Mouse (Mus musculus): ENCODE measurements around the gene Raver1. TPM values are rescaled to one million over a fixed set of nuclear protein-coding genes. Genes with fewer than 3 reads are reported as not detected.

The Raver1 gene
- polyA plus RNA-seq, 1 experiment = 60.7 TPM

GRCm38 (mm10) chr9:21083324-21083723 lies 8.5 kb downstream of the Raver1 start:
- Histone ChIP-seq H3K27me3 (ENCODE audit: control insufficient read depth, insufficient read depth, low read length, poor library complexity, severe bottlenecking) (no peaks in the 10 kb centered on the region), H3K4me3 (ENCODE audit: low read depth, low read length) (no peak overlapping the region), H3K9me3 (replicated peaks; ENCODE audit: control insufficient read depth, insufficient read depth, low read length, poor library complexity, severe bottlenecking) (no peaks in the 10 kb centered on the region), H3K9ac (ENCODE audit: low read depth, poor library complexity, severe bottlenecking) (no peak overlapping the region), H3K27ac (ENCODE audit: insufficient read depth, low read length) (no peak overlapping the region), H3K4me1 (ENCODE audit: control insufficient read depth, insufficient read depth, low read length) (no peaks in the 10 kb centered on the region), H3K36me3 (ENCODE audit: control insufficient read depth, insufficient read depth, low read length, poor library complexity, severe bottlenecking) (peaks cover 81% of the 10 kb centered on the region)
- TF ChIP-seq POLR2A (IDR thresholded peaks at IDR 0.05; ENCODE audit: insufficient read depth, low read length) (no peak), EP300 (IDR thresholded peaks at IDR 0.05; ENCODE audit: insufficient read depth, low read depth, low read length) (no peak), CTCF (IDR thresholded peaks at IDR 0.05; ENCODE audit: low read depth, low read length) (no peak)

GRCm38 (mm10) chr9:21081127-21081526 lies 10.7 kb downstream of the Raver1 start:
- Histone ChIP-seq H3K4me1 (ENCODE audit: control insufficient read depth, insufficient read depth, low read length) (no peaks in the 10 kb centered on the region), H3K27ac (ENCODE audit: insufficient read depth, low read length) (no peak overlapping the region), H3K36me3 (ENCODE audit: control insufficient read depth, insufficient read depth, low read length, poor library complexity, severe bottlenecking) (peaks cover 80% of the 10 kb centered on the region), H3K9ac (ENCODE audit: low read depth, poor library complexity, severe bottlenecking) (no peak overlapping the region), H3K9me3 (replicated peaks; ENCODE audit: control insufficient read depth, insufficient read depth, low read length, poor library complexity, severe bottlenecking) (no peaks in the 10 kb centered on the region), H3K4me3 (ENCODE audit: low read depth, low read length) (no peak overlapping the region), H3K27me3 (ENCODE audit: control insufficient read depth, insufficient read depth, low read length, poor library complexity, severe bottlenecking) (no peaks in the 10 kb centered on the region)
- TF ChIP-seq POLR2A (IDR thresholded peaks at IDR 0.05; ENCODE audit: insufficient read depth, low read length) (no peak), CTCF (IDR thresholded peaks at IDR 0.05; ENCODE audit: low read depth, low read length) (no peak), EP300 (IDR thresholded peaks at IDR 0.05; ENCODE audit: insufficient read depth, low read depth, low read length) (no peak)

DNA sequence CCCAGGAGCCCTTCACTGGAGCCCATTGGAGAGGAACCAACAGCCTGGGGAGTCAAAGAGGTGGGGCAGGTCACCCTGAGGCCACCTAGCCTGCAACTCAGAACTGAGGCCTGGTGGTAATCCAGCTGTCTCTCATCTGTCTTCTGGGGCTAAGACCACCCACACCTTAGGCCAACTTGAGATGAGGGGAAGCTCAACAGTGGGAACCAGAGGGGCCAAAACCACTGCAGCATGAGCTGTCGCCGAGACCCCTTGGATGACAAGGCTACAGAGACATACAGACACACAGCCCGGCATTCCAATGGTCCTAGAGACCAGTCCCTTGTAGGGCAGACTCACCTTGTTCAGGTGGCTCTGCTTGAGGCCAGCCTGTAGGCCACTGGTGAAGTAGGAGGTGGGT lies 16.2 kb downstream of the Raver1 start:
- Histone ChIP-seq H3K9me3 (replicated peaks; ENCODE audit: control insufficient read depth, insufficient read depth, low read length, poor library complexity, severe bottlenecking) (no peaks in the 10 kb centered on the region), H3K4me3 (ENCODE audit: low read depth, low read length) (no peak overlapping the region), H3K36me3 (ENCODE audit: control insufficient read depth, insufficient read depth, low read length, poor library complexity, severe bottlenecking) (peaks cover 50% of the 10 kb centered on the region), H3K27me3 (ENCODE audit: control insufficient read depth, insufficient read depth, low read length, poor library complexity, severe bottlenecking) (no peaks in the 10 kb centered on the region), H3K27ac (ENCODE audit: insufficient read depth, low read length) (no peak overlapping the region), H3K4me1 (ENCODE audit: control insufficient read depth, insufficient read depth, low read length) (no peaks in the 10 kb centered on the region), H3K9ac (ENCODE audit: low read depth, poor library complexity, severe bottlenecking) (no peak overlapping the region)
- TF ChIP-seq EP300 (IDR thresholded peaks at IDR 0.05; ENCODE audit: insufficient read depth, low read depth, low read length) (no peak), CTCF (IDR thresholded peaks at IDR 0.05; ENCODE audit: low read depth, low read length) (no peak), POLR2A (IDR thresholded peaks at IDR 0.05; ENCODE audit: insufficient read depth, low read length) (no peak)

DNA sequence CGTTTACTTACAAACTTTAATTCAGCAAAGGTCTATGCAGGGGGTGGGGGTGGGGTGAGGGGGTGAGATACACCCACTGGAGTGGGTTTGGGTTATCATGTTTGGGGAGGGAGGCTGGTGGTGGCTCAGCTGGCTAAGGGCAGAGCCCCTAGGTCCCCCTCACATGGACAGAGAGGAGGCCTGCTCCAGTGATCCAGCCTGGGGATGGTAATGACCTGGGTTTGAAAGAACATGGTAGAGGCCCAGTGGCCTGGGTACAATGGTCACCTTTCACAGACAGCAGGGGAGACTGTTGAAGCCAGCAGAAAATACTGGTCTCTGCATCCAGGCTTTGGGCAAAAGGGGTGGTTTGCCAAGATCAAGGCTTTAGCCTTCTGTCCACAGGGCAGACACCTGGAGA lies 17.6 kb downstream of the Raver1 start:
- Histone ChIP-seq H3K4me3 (ENCODE audit: low read depth, low read length) (no peak overlapping the region), H3K9me3 (replicated peaks; ENCODE audit: control insufficient read depth, insufficient read depth, low read length, poor library complexity, severe bottlenecking) (no peaks in the 10 kb centered on the region), H3K9ac (ENCODE audit: low read depth, poor library complexity, severe bottlenecking) (peak overlapping the region; percentile 76; the same call in 1 of the 2 replicates), H3K27me3 (ENCODE audit: control insufficient read depth, insufficient read depth, low read length, poor library complexity, severe bottlenecking) (no peaks in the 10 kb centered on the region), H3K36me3 (ENCODE audit: control insufficient read depth, insufficient read depth, low read length, poor library complexity, severe bottlenecking) (peaks cover 37% of the 10 kb centered on the region), H3K4me1 (ENCODE audit: control insufficient read depth, insufficient read depth, low read length) (no peaks in the 10 kb centered on the region), H3K27ac (ENCODE audit: insufficient read depth, low read length) (no peak overlapping the region)
- TF ChIP-seq CTCF (IDR thresholded peaks at IDR 0.05; ENCODE audit: low read depth, low read length) (no peak), EP300 (IDR thresholded peaks at IDR 0.05; ENCODE audit: insufficient read depth, low read depth, low read length) (no peak), POLR2A (IDR thresholded peaks at IDR 0.05; ENCODE audit: insufficient read depth, low read length) (no peak)

DNA sequence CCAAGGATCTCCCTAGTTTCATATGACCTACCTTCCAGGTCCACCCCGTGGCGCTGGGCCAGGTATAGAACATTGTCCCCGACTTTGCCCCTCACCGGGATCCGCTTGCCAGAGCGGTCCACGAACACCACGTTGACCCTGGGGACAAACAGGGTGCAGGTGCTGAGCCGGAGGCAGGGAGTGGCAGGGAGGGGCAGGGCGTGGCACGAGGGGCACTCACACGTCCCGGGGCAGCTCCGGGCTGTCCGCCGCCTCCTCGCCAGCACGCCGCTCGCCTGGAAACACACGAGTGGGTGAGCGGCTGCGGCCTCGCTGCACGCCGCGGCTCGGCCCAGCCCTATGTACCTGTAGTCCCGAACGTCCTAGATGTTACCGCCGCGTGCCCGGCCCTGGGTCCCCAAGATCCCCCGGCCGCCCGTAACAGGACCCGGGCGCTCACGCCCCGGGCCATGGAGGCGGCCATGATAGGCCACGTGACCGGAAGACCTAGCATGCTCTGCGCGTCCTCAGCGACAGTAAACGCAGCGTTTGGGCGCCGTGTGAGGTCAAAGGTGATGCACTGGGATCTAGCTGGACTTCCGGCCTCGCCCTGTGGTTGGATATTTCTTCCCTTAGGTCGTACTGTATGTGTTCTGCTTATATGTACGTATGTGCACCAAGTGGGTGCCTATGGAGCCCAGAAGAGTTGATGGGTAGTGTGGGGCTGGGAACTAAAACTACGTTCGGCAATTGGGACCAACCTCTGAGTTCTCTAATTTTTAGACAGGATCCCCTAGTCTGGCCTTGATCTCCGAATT lies 18.6 kb downstream of the Raver1 start, which contains the start of the genes Gm49373 and Fdx1l:
Gene Gm49373 (minus strand): TSS at position 53 of the 797 bp plus-strand sequence.
Gene Fdx1l (minus strand): TSS at position 571 of the 797 bp plus-strand sequence.
- Histone ChIP-seq H3K27me3 (ENCODE audit: control insufficient read depth, insufficient read depth, low read length, poor library complexity, severe bottlenecking) (no peaks in the 10 kb centered on the region), H3K36me3 (ENCODE audit: control insufficient read depth, insufficient read depth, low read length, poor library complexity, severe bottlenecking) (peaks cover 27% of the 10 kb centered on the region), H3K9me3 (replicated peaks; ENCODE audit: control insufficient read depth, insufficient read depth, low read length, poor library complexity, severe bottlenecking) (no peaks in the 10 kb centered on the region), H3K4me1 (ENCODE audit: control insufficient read depth, insufficient read depth, low read length) (no peaks in the 10 kb centered on the region), H3K4me3 (ENCODE audit: low read depth, low read length) (peak within 1 kb of the TSS; percentile 82), H3K27ac (ENCODE audit: insufficient read depth, low read length) (peak within 1 kb of the TSS; percentile 44), H3K9ac (ENCODE audit: low read depth, poor library complexity, severe bottlenecking) (peak within 1 kb of the TSS; percentile 76)
- TF ChIP-seq EP300 (IDR thresholded peaks at IDR 0.05; ENCODE audit: insufficient read depth, low read depth, low read length) (peak; percentile 50; the same call in 1 of the 2 replicates), POLR2A (IDR thresholded peaks at IDR 0.05; ENCODE audit: insufficient read depth, low read length) (peak; percentile 69), CTCF (IDR thresholded peaks at IDR 0.05; ENCODE audit: low read depth, low read length) (no peak)

DNA sequence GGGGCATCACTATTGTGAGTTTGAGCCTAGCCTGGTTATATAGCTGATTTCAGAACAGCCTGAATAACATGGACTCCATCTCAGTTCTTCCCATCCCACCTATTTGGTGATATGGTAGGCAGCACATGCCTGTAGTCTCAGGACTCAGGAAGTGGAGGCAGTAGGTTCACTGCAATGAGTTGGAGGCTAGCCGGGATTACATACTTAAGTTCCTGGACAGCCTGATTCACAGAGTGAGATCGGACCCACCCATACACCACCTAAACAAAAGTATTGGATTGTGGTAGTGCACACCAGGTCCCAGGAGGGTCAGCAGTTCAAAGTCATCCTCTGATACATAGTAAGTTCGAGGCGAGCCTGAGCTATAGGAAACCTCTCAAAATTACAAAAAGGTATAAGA lies 19.2 kb downstream of the Raver1 start:
- H3K4me1 ChIP-seq (ENCODE audit: control insufficient read depth, insufficient read depth, low read length) = no peaks in the 10 kb centered on the region
- no peaks in the 10 kb centered on the region for H3K9me3 ChIP-seq (replicated peaks; ENCODE audit: control insufficient read depth, insufficient read depth, low read length, poor library complexity, severe bottlenecking)
- peaks cover 24% of the 10 kb centered on the region for H3K36me3 ChIP-seq (ENCODE audit: control insufficient read depth, insufficient read depth, low read length, poor library complexity, severe bottlenecking)
- TF ChIP-seq EP300 (IDR thresholded peaks at IDR 0.05; ENCODE audit: insufficient read depth, low read depth, low read length) (no peak), POLR2A (IDR thresholded peaks at IDR 0.05; ENCODE audit: insufficient read depth, low read length) (no peak), CTCF (IDR thresholded peaks at IDR 0.05; ENCODE audit: low read depth, low read length) (no peak)
- H3K9ac ChIP-seq (ENCODE audit: low read depth, poor library complexity, severe bottlenecking) = peak overlapping the region; percentile 76
- H3K27ac ChIP-seq (ENCODE audit: insufficient read depth, low read length) = peak overlapping the region; percentile 33
- H3K4me3 ChIP-seq (ENCODE audit: low read depth, low read length) = peak overlapping the region; percentile 82
- H3K27me3 ChIP-seq (ENCODE audit: control insufficient read depth, insufficient read depth, low read length, poor library complexity, severe bottlenecking) = no peaks in the 10 kb centered on the region
